Mouse (Mus musculus) common myeloid progenitor, adult 5-6 weeks (primary cell): ENCODE data around the gene Mal. TPM values are rescaled to one million over a fixed set of nuclear protein-coding genes. Genes with fewer than 3 reads are reported as not detected.
"Not testable (repeated sequence)": the region's sequence is repeated elsewhere in the genome, so short reads cannot be mapped to it uniquely, and the experiment has no call there.

Source experiments
- ATAC-seq: replicated peaks from 2 replicates; pipeline ENCODE4 v1.8.0; 2016; ENCODE audit warnings: low read depth, mild to moderate bottlenecking, moderate TSS enrichment, inconsistent platforms; ENCODE audit not compliant: poor library complexity, severe bottlenecking
- total RNA-seq: library from RNA; stranded (forward); fragments of 200-1000, 187-1606 nt; gene quantifications from 2 replicates; pipeline ENCODE4 v1.2.3, GENCODE M21; 2017

Gene Mal
- total RNA-seq, 1 experiment from 2014 or later = not detected

- ATAC-seq = no peak
Measured at GRCm38 (mm10) chr2:127627354-127627753, 29.1 kb downstream of the Mal start.

- ATAC-seq = no peak
Measured at GRCm38 (mm10) chr2:127625659-127626058, 30.8 kb downstream of the Mal start.

GRCm38 (mm10) chr2:127624786-127625185, 31.7 kb downstream of the Mal start:
- ATAC-seq = no peak

GRCm38 (mm10) chr2:127622065-127622464, 34.4 kb downstream of the Mal start:
- no peak for ATAC-seq

GRCm38 (mm10) chr2:127619311-127619710, 37.2 kb downstream of the Mal start:
- no peak for ATAC-seq

GRCm38 (mm10) chr2:127612288-127612687, 44.2 kb downstream of the Mal start:
- ATAC-seq = no peak

- ATAC-seq = no peak
Measured at GRCm38 (mm10) chr2:127611386-127611785, 45.1 kb downstream of the Mal start.

- ATAC-seq = no peak
Measured at GRCm38 (mm10) chr2:127608986-127609385, 47.5 kb downstream of the Mal start.

- peak; percentile 81 for ATAC-seq
Measured at GRCm38 (mm10) chr2:127608234-127608633, 48.3 kb downstream of the Mal start.

- no peak for ATAC-seq
Measured at GRCm38 (mm10) chr2:127605203-127605602, 51.3 kb downstream of the Mal start.

- ATAC-seq = not testable (repeated sequence)
Measured at GRCm38 (mm10) chr2:127603383-127603782, 53.1 kb downstream of the Mal start.

- no peak for ATAC-seq
Measured at GRCm38 (mm10) chr2:127590840-127591239, 65.7 kb downstream of the Mal start.

- no peak for ATAC-seq
Measured at GRCm38 (mm10) chr2:127590204-127590603, 66.3 kb downstream of the Mal start.

GRCm38 (mm10) chr2:127588897-127589296, 67.6 kb downstream of the Mal start:
- no peak for ATAC-seq

GRCm38 (mm10) chr2:127587514-127587844, 69.0 kb downstream of the Mal start:
- no peak for ATAC-seq

GRCm38 (mm10) chr2:127586694-127587513, 69.6 kb downstream of the Mal start, which contains the start of the genes Zfp661 and Mrps5:
TSS of gene Zfp661 (minus strand) at chr2:127587094.
TSS of gene Mrps5 (plus strand) at chr2:127587222.
- ATAC-seq = peak; percentile 63

- peak; percentile 81 for ATAC-seq
Measured at GRCm38 (mm10) chr2:127584436-127584858, 72.0 kb downstream of the Mal start.

Other genes with a start within 250 kb of the Mal start
- gene Gpat2, start 231.5 kb downstream of the Mal start, total RNA-seq = not detected in 2 replicates
- 5.6 and 12.8 TPM in 2 replicates for gene Fahd2a, start 212.1 kb downstream of the Mal start, total RNA-seq
- 2.5 and 4.0 TPM in 2 replicates for gene Kcnip3, start 134.6 kb downstream of the Mal start, total RNA-seq
- gene Prom2, start 115.2 kb downstream of the Mal start, total RNA-seq = not detected in 2 replicates
- 1.7 and 2.7 TPM in 2 replicates for gene Zfp661, start 69.6 kb downstream of the Mal start, total RNA-seq
- 80.0 and 148 TPM in 2 replicates for gene Mrps5, start 69.5 kb downstream of the Mal start, total RNA-seq
- gene Mall, start 73.2 kb upstream of the Mal start, total RNA-seq = not detected in 2 replicates
- 21.3 and 33.4 TPM in 2 replicates for gene Nphp1, start 132.2 kb upstream of the Mal start, total RNA-seq
- gene Mtln, start 135.8 kb upstream of the Mal start, total RNA-seq = 36.1 and 42.8 TPM in 2 replicates
- gene Bub1, start 175.2 kb upstream of the Mal start, total RNA-seq = 52.7 and 60.3 TPM in 2 replicates
- 0.97 TPM in 1 of 2 replicates, not detected in the other for gene Acoxl, start 182.2 kb upstream of the Mal start, total RNA-seq